Mouse (Mus musculus) left cerebral cortex, postnatal 10 days (tissue): ENCODE measurements around the gene Itga8. TPM values are rescaled to one million over a fixed set of nuclear protein-coding genes. Genes with fewer than 3 reads are reported as not detected.

Experiments
- total RNA-seq, 2 experiments: library from RNA; stranded (reverse); gene quantifications; 2 replicates each; pipeline ENCODE4 v1.2.3; 2021

Itga8 gene
- total RNA-seq, 2 experiments from 2014 or later: 5.1 to 5.4 TPM

Other genes with a start within 250 kb of the Itga8 start
- 10 to 100 TPM; 69.7 to 76.8 TPM for gene Mindy3, start 117.5 kb upstream of the Itga8 start, total RNA-seq